Mouse (Mus musculus) liver, embryonic 12.5 days (tissue): ENCODE measurements at regions not wholly inside any gene's neighbourhood (a gene's known extent, or its start where the extent isn't known, plus 50 kb on each side); places are given as distances from the start of the nearest gene placed in this dataset.

Experiments used
- ATAC-seq: fragments of 200-750 bp; cut with Nextera tagmentation; 2 replicates; pipeline ENCODE4 v1.8.0; 2017; ENCODE audit warnings: moderate number of reproducible peaks, mild to moderate bottlenecking, moderate library complexity
- H3K27ac ChIP-seq: fragments of 300-500 bp; sonication (generic); 2 replicates; pipeline ENCODE4 v1.5.1; 2016; ENCODE audit warnings: mild to moderate bottlenecking
- H3K27me3 ChIP-seq: fragments of 300-500 bp; sonication (generic); replicated peaks from 2 replicates; pipeline ENCODE4 v1.6.1; 2016; ENCODE audit warnings: mild to moderate bottlenecking, moderate library complexity
- H3K36me3 ChIP-seq: fragments of 300-500 bp; sonication (generic); 2 replicates; pipeline ENCODE4 v1.6.1; 2016; ENCODE audit warnings: mild to moderate bottlenecking, moderate library complexity
- H3K4me1 ChIP-seq: fragments of 300-500 bp; sonication (generic); 2 replicates; pipeline ENCODE4 v1.6.1; 2016
- H3K4me2 ChIP-seq: fragments of 300-500 bp; sonication (generic); 2 replicates; pipeline ENCODE4 v1.6.1; 2016; ENCODE audit warnings: mild to moderate bottlenecking, moderate library complexity
- H3K4me3 ChIP-seq: fragments of 300-500 bp; sonication (generic); 2 replicates; pipeline ENCODE4 v1.5.1; 2016; ENCODE audit warnings: mild to moderate bottlenecking, moderate library complexity
- H3K9ac ChIP-seq: fragments of 300-500 bp; sonication (generic); 2 replicates; pipeline ENCODE4 v1.6.1; 2016; ENCODE audit warnings: mild to moderate bottlenecking, moderate library complexity
- H3K9me3 ChIP-seq: fragments of 300-500 bp; sonication (generic); replicated peaks from 2 replicates; pipeline ENCODE4 v1.6.1; 2016; ENCODE audit warnings: mild to moderate bottlenecking, moderate library complexity
- WGBS: fragments of 180-500 bp; shearing (Covaris S2); methylation state at CpG from one replicate; pipeline ENCODE4 v1.1.7; 2016; ENCODE audit not compliant: insufficient replicate concordance; 5-methylcytosine and 5-hydroxymethylcytosine counted together

DNA sequence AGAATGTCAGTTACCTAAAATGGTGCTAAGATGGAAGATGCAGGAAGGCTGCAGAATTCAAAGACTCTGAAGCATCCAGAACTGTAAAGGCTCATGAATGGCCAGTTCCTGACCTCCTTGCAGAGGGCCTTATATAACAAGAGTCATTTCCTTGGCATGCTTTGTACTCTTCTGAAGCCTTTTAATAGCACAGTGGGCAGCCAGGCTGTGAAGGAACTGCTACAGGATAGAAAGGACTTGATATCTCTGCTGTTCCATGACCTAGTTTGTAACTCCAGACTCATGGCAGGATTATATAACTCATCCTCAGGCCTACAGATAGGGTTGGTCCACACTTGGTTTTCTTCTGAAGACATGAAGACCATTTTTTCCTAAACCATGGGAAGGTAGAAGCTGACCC, 143.7 kb upstream of the Mmadhc start:
- H3K9ac ChIP-seq: no peak overlapping the region
- no peaks in the 10 kb centered on the region for H3K36me3 ChIP-seq
- no peak overlapping the region for H3K4me3 ChIP-seq
- no peaks in the 10 kb centered on the region for H3K4me1 ChIP-seq
- no peak for ATAC-seq
- no peak overlapping the region for H3K27ac ChIP-seq
- no peak overlapping the region for H3K4me2 ChIP-seq
- no peaks in the 10 kb centered on the region for H3K9me3 ChIP-seq
- no peaks in the 10 kb centered on the region for H3K27me3 ChIP-seq

DNA sequence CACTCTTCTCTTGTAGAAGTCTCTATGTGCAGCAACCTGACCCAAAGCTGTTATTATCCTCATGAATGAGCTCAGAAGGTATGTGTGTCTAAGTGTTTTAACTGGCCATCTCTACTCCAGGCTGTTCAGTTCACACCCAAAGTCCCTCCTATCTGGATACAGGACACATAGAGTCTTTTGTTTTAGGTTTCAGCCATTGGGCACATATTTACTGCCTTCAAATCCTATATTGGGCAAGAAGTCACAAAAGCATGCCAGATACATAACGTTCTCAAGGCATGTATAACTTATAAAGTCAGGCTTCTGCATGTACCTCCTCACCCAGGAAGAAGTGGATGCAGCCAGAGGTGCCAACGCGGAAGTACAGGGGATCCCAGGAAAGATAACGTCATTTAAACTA, 136.6 kb upstream of the Mmadhc start:
- H3K4me1 ChIP-seq: no peaks in the 10 kb centered on the region
- H3K27ac ChIP-seq: no peak overlapping the region
- no peak for ATAC-seq
- 70% methylated on average over 4 of the region's 4 CpGs for WGBS
- H3K36me3 ChIP-seq: no peaks in the 10 kb centered on the region
- no peaks in the 10 kb centered on the region for H3K27me3 ChIP-seq
- H3K4me2 ChIP-seq: no peak overlapping the region
- H3K9ac ChIP-seq: no peak overlapping the region
- H3K4me3 ChIP-seq: no peak overlapping the region
- no peaks in the 10 kb centered on the region for H3K9me3 ChIP-seq

- WGBS: 78% methylated on average over 3 of the region's 3 CpGs
- H3K4me3 ChIP-seq: no peak overlapping the region
- H3K9ac ChIP-seq: no peak overlapping the region
- H3K9me3 ChIP-seq: no peaks in the 10 kb centered on the region
- no peak overlapping the region for H3K27ac ChIP-seq
- H3K4me2 ChIP-seq: no peak overlapping the region
- H3K36me3 ChIP-seq: no peaks in the 10 kb centered on the region
- H3K27me3 ChIP-seq: no peaks in the 10 kb centered on the region
- H3K4me1 ChIP-seq: no peaks in the 10 kb centered on the region
- ATAC-seq: no peak
Measured at GRCm38 (mm10) chr2:50425151-50425550, 128.6 kb upstream of the Mmadhc start.

GRCm38 (mm10) chr2:50419648-50420047, 123.0 kb upstream of the Mmadhc start:
- no peak overlapping the region for H3K4me2 ChIP-seq
- H3K27me3 ChIP-seq: no peaks in the 10 kb centered on the region
- H3K36me3 ChIP-seq: no peaks in the 10 kb centered on the region
- H3K27ac ChIP-seq: no peak overlapping the region
- H3K4me3 ChIP-seq: no peak overlapping the region
- 55% methylated on average over 3 of the region's 3 CpGs for WGBS
- H3K9ac ChIP-seq: no peak overlapping the region
- ATAC-seq: no peak
- H3K9me3 ChIP-seq: no peaks in the 10 kb centered on the region
- no peaks in the 10 kb centered on the region for H3K4me1 ChIP-seq

DNA sequence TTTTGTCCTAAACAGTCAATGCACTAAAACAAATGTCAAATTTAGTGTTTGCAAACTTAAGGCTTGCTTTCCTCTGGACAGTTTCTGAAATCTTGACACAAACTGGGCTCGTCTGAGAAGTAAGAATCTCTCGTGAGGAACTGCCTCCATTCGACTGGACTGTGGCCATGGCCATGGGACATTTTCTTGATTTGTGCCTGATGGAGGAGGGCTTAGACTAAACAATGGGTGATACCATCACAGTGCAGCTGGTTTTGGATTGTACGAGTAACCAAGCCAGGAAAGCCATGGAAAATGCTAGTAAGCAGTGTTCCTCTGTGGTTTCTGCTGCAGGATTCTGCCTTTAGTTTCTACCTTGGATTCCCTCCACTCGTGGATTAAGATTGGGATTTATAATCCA, 121.0 kb upstream of the Mmadhc start:
- Histone ChIP-seq H3K27me3 (no peaks in the 10 kb centered on the region), H3K36me3 (no peaks in the 10 kb centered on the region), H3K4me1 (no peaks in the 10 kb centered on the region), H3K9me3 (no peaks in the 10 kb centered on the region), H3K4me3 (no peak overlapping the region), H3K27ac (no peak overlapping the region), H3K9ac (no peak overlapping the region), H3K4me2 (no peak overlapping the region)
- 63% methylated on average over 5 of the region's 5 CpGs for WGBS
- no peak for ATAC-seq

DNA sequence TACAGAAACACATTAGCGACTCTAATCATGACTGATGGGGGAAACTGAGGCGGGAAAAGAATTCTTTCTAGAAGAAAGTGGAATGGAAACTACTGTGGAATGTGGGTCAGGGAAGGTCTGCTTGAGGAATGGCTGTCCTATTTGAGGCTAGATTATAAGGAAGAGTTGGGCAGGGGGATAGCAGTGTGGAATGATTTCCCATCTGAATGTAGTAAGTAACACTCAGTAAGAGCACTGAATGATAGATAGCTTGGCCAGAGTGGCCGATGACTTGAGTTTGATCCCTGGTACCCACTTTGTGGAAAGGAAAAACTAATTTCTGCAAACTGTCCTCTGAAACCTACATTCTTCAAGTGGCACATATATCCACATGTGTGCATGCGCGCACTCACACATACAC, 120.5 kb upstream of the Mmadhc start:
- no peaks in the 10 kb centered on the region for H3K9me3 ChIP-seq
- H3K27me3 ChIP-seq: no peaks in the 10 kb centered on the region
- no peak overlapping the region for H3K9ac ChIP-seq
- no peak overlapping the region for H3K27ac ChIP-seq
- H3K4me1 ChIP-seq: no peaks in the 10 kb centered on the region
- H3K4me3 ChIP-seq: no peak overlapping the region
- H3K36me3 ChIP-seq: no peaks in the 10 kb centered on the region
- 82% methylated on average over 5 of the region's 5 CpGs for WGBS
- H3K4me2 ChIP-seq: no peak overlapping the region
- no peak for ATAC-seq

- ATAC-seq: no peak
- WGBS: 74% methylated on average over 2 of the region's 2 CpGs
Measured at GRCm38 (mm10) chr2:50416056-50416455, 119.5 kb upstream of the Mmadhc start.

GRCm38 (mm10) chr2:50405932-50406331, 109.3 kb upstream of the Mmadhc start:
- H3K4me2 ChIP-seq: no peak overlapping the region
- WGBS: 40% methylated on average over 4 of the region's 4 CpGs
- no peak overlapping the region for H3K9ac ChIP-seq
- no peak for ATAC-seq
- H3K4me1 ChIP-seq: no peaks in the 10 kb centered on the region
- H3K4me3 ChIP-seq: no peak overlapping the region
- H3K27ac ChIP-seq: no peak overlapping the region
- no peaks in the 10 kb centered on the region for H3K27me3 ChIP-seq
- no peaks in the 10 kb centered on the region for H3K9me3 ChIP-seq
- no peaks in the 10 kb centered on the region for H3K36me3 ChIP-seq

More at GRCm38 (mm10) chr2:50416056-50416455, 119.5 kb upstream of the Mmadhc start:
- Histone ChIP-seq H3K9ac (no peak overlapping the region), H3K4me3 (no peak overlapping the region), H3K4me1 (no peaks in the 10 kb centered on the region), H3K27me3 (no peaks in the 10 kb centered on the region), H3K9me3 (no peaks in the 10 kb centered on the region), H3K36me3 (no peaks in the 10 kb centered on the region), H3K27ac (no peak overlapping the region), H3K4me2 (no peak overlapping the region)

- ATAC-seq: no peak
- no peak overlapping the region for H3K4me2 ChIP-seq
- no peak overlapping the region for H3K9ac ChIP-seq
- WGBS: 67% methylated on average over 6 of the region's 6 CpGs
- H3K4me3 ChIP-seq: no peak overlapping the region
- H3K9me3 ChIP-seq: no peaks in the 10 kb centered on the region
- H3K27ac ChIP-seq: no peak overlapping the region
- no peaks in the 10 kb centered on the region for H3K27me3 ChIP-seq
- no peaks in the 10 kb centered on the region for H3K36me3 ChIP-seq
- H3K4me1 ChIP-seq: no peaks in the 10 kb centered on the region
Measured at GRCm38 (mm10) chr2:50403106-50403505, 106.5 kb upstream of the Mmadhc start.

GRCm38 (mm10) chr2:50398576-50398975, 102.0 kb upstream of the Mmadhc start:
- H3K36me3 ChIP-seq: no peaks in the 10 kb centered on the region
- H3K27me3 ChIP-seq: no peaks in the 10 kb centered on the region
- H3K9ac ChIP-seq: no peak overlapping the region
- no peaks in the 10 kb centered on the region for H3K9me3 ChIP-seq
- H3K4me2 ChIP-seq: no peak overlapping the region
- WGBS: 67% methylated on average over 5 of the region's 5 CpGs
- H3K4me3 ChIP-seq: no peak overlapping the region
- ATAC-seq: no peak
- H3K4me1 ChIP-seq: no peaks in the 10 kb centered on the region
- no peak overlapping the region for H3K27ac ChIP-seq

- no peak overlapping the region for H3K4me3 ChIP-seq
- H3K9ac ChIP-seq: no peak overlapping the region
- no peak overlapping the region for H3K4me2 ChIP-seq
- H3K27ac ChIP-seq: no peak overlapping the region
- H3K4me1 ChIP-seq: no peaks in the 10 kb centered on the region
- H3K36me3 ChIP-seq: no peaks in the 10 kb centered on the region
- no peaks in the 10 kb centered on the region for H3K27me3 ChIP-seq
- 73% methylated on average over 16 of the region's 16 CpGs for WGBS
- no peak for ATAC-seq
- H3K9me3 ChIP-seq: no peaks in the 10 kb centered on the region
Measured at GRCm38 (mm10) chr2:50377609-50378413, 81.2 kb upstream of the Mmadhc start.

- 67% methylated on average over 2 of the region's 2 CpGs for WGBS
- Histone ChIP-seq H3K9ac (no peak overlapping the region), H3K9me3 (no peaks in the 10 kb centered on the region), H3K4me2 (no peak overlapping the region), H3K27me3 (no peaks in the 10 kb centered on the region), H3K27ac (no peak overlapping the region), H3K4me1 (no peaks in the 10 kb centered on the region), H3K4me3 (no peak overlapping the region), H3K36me3 (no peaks in the 10 kb centered on the region)
- ATAC-seq: no peak
Measured at GRCm38 (mm10) chr2:50373626-50374025, 77.0 kb upstream of the Mmadhc start.

- H3K27me3 ChIP-seq: no peaks in the 10 kb centered on the region
- WGBS: 78% methylated on average over 7 of the region's 7 CpGs
- no peak for ATAC-seq
- H3K4me1 ChIP-seq: no peaks in the 10 kb centered on the region
- H3K27ac ChIP-seq: no peak overlapping the region
- H3K36me3 ChIP-seq: no peaks in the 10 kb centered on the region
- no peak overlapping the region for H3K4me2 ChIP-seq
- no peak overlapping the region for H3K4me3 ChIP-seq
- H3K9me3 ChIP-seq: no peaks in the 10 kb centered on the region
- H3K9ac ChIP-seq: no peak overlapping the region
Measured at GRCm38 (mm10) chr2:50373006-50373405, 76.4 kb upstream of the Mmadhc start.
